Mouse (Mus musculus) adrenal gland, postnatal 10 days (tissue): Measurements from ENCODE around the gene Slc25a34. TPM values are rescaled to one million over a fixed set of nuclear protein-coding genes. Genes with fewer than 3 reads are reported as not detected.

Experiments
- DNase-seq: peaks from one replicate; pipeline ENCODE4 v3.0.0; 2021; ENCODE audit warnings: mixed read lengths
- total RNA-seq, 2 experiments: library from RNA; stranded (reverse); gene quantifications; 2 replicates each; pipeline ENCODE4 v1.2.3; 2021

Gene Slc25a34
- total RNA-seq, 2 experiments from 2014 or later: 36.1 to 39.2 TPM

DNA sequence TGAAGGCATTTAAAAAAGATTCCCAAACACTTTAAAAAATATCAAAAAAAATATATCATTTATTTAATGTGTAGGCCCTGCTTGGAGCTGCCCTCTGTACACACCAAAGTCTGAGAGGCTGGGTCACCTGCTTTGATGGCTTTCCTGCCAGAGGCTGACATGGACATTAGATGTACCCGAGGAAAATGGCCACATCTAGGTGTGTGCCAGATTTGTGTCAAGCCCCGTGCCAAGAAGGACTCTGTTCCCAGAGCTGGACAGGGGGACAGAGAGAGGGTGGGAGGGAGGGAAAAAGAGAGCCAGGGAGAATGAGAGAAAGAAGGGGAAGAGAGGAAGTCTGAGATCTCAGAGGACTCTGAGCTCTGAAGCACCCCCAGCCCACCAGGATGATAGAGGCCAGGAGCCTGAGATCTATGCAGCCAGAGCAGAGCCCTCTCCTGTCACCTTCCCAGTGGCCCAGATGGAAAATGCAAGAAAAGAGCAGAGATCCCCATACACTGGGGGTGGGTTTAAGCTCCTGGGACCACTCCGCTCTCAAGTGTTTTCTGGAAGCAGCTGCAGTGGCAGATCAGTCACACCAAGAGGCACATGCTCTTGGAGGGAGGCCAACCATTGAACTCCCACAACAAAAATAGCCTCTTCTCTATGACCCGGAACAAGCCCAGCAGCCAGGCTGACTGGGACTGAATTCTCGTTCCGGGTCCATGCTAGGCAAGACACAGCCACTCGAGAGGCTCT lies 19.7 kb upstream of the Slc25a34 start:
- DNase-seq: peak; percentile 73

DNA sequence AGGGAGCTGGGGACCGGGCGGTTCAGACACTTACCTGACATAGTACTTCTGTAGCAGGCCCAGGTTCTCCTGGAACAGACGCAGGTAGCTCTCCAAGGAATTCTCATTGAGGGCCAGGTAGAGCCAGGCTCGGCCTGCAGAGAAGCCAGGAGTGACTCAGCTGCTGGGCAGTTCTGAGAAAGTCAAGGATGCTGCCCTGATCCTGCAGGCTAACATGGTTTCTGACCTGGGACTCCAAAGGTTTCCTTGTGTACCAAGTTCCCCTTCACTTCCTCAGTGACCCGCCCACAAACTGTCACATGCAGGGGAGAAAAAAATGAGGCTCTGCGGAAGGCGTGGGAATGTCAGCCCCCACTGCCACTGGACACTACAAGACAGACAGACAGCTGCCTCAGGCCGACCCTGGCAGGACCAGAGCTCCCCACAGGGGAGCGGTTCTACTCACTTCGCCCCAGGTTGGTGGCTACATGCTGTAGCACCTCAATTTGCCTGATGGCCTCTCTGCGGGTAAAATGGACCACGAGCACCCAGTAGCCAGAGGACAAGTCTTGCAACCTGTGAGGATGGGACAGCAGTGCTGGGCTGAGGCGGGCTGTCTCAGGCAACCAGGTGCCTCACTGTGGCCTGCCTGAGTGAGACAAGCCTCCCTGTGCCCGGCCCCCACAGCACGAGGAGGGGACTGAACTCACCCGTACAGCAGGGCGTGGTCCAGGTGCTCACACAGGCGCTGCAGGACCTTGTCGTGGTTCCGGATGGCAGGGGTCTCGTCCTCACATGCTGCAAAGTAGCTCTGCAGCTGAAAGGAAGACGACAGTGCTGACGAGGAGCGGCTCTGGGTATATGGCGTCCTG lies 18.6 kb upstream of the Slc25a34 start:
- no peak for DNase-seq

DNA sequence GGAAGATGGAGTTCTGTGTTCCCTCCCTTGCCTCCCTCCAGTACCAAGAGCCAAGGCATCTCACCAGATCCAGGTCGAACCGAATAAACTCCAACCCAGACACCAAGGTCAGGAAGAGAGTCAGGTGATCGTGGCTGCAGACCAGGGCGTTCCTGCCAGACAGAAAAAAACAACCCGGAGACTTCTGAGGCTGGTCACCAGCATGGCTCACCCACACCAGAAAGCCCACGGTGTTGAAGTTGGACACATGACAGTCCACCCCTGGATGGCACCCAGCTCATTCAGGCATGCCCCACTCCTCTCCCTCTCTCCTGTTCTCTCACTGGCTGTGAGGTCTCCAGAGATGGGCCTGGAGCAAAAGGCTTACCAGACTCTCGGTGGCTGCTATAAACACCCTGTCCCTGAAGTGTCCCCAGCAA lies 17.7 kb upstream of the Slc25a34 start:
- DNase-seq: no peak

DNA sequence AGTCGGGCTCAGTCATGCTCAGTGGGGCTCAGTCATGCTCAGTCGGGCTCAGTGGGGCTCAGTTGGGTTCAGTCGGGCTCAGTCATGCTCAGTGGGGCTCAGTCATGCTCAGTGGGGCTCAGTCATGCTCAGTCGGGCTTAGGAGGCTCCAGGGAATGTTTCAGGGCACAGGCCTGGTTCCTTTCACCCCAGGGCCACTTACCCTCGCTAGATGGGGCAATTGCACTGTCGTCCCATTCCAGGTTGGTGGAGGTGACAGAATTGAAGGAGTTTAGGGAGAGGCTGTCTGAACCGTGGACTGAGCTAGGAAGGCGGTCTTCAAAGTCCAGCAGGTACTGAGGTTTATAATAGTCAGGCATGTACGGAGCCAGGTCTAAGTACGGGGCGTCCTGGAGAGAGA lies 15.9 kb upstream of the Slc25a34 start:
- no peak for DNase-seq

DNA sequence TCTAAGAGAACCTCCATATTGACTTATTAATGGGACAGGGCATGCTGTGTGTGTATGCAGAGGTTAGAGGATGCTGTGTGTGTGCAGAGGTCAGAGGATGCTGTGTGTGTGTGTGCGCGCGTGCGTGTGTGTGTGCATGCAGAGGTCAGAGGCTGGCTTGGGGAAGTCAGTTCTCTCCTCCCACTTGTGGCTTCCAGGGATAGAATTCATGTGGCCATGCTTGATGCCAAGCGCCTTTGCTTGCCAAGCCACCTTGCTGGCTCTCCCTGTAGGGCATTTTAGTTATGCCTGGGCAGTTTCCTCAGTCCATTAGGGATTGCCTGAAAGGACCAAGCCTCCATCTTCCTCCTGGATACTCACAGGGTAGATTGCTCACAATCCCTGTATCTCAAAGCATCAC lies 13.1 kb upstream of the Slc25a34 start:
- DNase-seq: peak; percentile 51

DNA sequence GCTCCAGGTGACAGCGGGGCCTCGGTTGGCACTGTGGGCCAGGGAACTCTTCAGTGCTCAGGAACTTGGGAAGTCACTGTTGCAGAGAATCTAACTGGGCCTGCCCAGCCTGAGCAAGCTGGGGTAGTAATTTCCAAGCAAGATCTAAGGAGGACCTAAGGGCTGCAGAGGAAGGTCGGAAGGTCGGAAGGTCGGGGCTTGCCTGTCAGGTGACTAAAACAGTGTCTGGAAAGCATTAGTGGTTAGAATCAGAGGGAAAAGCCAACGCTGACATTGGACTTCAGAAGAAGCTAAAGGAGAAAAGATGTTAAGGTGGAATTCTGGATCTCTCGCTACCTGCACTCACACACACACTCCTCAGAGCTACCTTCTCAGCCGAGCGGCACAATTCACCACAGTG lies 12.4 kb upstream of the Slc25a34 start:
- no peak for DNase-seq

DNA sequence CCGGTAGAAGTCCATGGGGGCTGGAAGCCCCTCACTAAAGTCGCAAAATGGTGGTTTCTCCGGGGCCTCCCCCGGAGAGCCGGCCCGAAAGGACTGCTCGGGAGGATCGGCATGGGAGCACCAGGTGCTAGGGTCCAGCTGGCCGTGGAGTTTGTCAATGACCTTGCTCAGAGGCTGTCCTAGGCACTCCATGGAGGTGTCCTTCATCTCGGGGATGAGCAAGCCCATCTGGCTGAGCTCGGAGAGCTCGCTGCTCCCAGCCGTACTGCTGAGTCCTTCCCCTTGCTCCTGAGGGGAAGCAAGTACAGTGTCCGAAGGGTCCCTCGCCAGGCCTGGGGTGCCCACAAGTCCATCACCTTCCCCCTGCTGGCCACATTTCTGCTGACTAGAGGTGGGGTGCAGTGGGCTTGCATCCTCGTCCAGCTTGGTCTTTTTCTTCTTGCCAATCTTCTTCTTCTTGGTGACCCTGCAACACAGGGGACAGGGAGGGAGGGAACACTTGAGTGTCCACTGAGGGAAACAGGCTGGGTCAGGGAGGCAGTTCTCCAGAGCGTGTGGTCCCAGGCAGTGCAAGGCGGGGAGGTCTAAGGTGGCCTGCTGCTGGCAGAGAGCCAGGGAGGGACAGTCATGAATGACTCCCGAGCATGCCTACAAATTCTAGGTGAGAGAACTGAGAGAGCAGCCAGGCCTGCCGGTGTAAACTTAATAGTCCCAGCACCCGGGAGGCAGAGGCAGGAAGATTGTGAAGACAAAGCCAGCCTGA lies 8.7 kb upstream of the Slc25a34 start:
- peak; percentile 52 for DNase-seq

DNA sequence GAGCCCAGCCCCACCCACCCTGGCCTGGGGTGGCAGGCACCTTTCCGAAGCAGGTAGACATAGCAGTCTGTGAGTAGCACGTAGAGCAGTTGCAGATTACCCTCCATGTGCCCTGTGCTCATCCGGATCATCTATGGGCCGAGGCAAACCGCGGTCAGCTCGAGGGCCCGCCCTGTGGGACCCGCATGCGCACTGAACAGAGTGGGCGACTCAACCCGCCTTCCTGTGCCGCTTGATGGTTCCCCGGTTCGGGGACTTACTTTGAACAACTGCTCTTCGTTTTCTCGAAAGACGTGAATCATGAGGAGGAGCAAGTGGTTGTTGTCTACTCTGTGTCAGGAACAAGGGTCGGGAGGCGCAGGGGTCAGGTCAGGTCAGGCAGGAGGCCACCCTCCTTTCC lies 7.6 kb upstream of the Slc25a34 start:
- no peak for DNase-seq

DNA sequence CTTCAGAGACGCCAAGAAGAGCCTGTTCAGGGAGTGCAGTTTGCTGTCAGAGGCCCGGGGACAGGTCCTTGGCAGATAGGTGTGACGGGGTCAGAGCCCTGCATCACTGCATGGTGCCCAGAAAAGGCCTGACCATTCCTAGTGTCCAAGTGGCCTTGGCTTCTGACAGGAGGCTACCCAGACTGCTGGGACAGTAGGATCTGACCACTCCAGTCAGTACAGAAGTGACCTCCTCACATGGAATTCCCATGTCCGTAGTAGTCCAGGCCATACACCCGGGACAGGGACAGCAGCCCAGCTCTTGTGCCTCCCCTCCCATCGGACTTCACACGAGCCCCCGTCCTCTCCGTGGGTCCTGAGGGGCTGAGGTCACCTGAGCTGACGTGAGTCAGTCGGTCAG lies 6.4 kb upstream of the Slc25a34 start:
- DNase-seq: no peak

DNA sequence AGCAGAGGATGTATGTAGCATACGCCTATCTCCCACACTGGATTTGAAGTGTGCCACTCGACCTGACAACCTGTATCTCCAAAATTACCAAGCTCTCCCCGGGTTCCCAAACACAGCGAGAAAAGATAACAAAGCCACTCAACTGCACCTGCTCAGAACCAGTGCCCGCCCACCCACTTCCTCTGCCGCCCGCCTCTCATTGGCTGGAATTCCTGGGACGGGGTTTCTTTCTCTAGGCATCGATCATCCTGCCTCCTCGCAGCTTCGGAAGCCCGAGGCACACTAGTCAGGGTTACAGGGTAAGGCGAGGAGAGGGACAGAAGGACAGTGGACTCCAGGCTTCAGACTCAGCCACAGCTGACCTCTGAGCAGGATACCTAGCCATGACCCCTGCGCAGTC lies 5.0 kb upstream of the Slc25a34 start:
- no peak for DNase-seq

DNA sequence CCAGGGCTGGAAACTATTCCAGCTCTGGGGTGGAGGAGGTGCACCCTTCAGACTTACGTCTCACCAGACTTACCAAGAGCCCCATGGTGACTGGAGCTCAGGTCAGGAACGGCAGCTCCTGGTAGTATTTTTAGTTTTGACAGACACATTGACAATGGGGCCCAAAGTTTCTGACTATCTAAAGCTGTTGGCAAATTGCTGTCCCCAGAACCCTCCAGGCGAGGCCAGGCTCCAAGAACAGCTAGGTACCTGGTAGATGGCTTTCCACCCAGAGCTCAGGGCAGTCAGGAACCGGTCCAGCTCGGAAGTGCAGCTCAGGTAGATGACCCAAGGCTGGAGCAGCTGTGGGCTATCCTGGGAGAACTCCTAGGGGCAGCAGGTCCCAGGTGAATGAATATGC lies 3.9 kb upstream of the Slc25a34 start:
- DNase-seq: no peak

DNA sequence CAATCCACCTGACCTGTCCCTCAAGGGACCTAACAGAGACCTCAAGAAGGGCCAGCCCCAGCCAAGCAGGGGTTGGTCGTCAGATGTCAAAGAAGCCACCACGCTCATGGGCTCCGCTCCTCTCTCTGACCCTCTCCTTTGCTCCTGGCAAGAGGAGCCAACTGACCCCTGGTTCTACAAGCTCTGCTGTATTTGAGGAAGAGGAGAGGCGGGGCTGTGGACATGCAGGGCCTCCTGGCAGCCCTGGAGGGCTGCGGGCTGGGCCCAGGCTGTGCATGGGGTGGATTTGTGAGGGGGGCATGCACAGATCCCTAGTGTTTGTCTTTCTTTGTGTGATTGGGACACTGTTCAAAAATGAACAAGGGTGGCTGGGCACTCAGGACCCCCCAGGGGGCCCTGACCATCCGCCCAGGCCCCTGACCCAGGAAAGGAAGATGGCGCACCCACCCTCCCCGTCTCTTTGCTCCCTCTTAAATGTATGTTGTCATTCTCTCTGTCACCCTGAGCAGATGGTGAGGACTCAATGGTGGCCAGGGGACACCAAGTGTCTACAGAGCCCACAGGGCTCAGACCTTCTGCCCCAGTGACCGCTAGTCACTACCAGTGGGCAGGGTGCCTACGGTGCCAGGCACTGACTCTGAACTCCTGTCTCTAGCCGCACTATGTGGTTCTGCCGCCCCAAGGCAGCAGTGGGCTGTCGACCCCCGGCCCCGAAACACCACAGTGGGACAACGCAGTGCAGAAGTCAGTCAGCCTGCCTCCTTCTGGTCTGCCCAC lies 2.3 kb upstream of the Slc25a34 start:
- DNase-seq: no peak

DNA sequence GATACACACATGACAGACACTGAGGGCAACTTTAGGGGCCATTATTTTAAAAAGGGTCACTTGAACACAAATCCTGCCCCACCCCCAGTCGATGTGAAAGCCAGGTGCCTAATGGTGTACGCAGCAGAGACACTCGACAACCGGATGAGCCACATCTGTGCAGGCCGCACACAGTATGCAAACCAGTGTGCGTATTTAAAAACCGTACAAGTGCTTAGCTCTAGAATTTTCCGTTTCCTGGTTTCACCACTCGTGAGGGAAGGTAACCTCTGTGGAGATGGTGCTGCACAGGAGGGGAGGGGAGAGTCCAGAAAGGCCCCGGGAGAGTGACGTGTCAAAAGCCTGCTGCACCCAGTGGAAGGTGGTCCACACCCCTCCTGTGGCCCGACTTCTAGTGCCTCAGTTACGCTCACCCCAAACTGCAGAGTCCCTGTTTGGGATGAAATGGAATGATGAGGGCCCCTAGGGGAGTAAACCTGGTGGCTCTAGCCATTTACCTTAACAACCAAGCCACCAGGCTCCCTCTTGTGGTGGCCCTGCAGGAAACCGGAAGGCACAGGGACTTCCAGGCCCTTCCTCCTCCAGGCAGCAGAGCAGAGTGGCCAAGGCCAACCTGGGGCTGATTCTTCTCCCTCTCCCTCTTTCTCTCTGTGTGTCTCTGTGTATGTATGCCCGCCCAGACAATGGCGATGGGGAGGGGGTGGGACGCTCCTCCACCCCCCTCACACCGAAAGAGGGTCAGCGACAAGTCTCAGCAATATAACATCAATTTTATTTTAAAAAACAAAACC lies 1.6 kb upstream of the Slc25a34 start:
- peak; percentile 67 for DNase-seq

DNA sequence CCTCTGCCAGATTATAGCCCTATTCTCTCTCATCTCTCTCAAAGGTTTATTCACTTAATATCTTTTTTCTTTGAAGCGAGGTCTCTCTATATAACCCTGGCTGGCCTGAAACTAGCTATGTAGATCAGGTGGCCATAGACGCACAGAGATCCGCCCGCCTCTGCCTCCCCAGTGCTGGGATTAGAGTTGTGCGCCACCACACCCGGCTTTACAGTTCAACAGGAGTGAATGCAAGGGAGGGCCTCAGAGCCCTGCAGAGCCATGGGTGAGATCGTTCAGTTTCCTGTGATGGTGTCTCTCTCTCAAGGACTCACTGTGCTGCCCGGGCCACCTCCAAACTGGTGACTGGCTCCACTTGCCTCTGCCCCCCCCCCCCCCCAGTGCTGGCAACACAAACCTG lies 513 bp upstream of the Slc25a34 start:
- DNase-seq: no peak

DNA sequence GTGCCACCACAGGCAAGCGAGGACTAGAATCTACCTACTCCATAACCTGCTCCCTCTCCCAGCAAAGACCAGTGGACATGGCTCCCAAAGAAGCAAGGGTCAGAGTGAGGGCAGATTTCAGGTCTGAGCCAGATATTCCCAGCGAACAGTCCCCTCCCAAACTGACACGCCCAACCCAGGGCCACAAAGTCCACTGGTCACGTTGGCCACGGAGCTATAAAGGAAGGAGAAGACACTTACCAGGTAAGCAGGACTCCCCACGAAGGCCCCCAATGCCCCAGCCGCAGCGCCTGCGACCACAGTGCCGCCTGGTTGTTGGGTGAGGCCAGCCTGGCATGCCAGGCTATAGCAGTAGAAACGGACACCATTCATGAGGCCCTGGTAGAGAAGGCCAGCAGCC lies 584 bp downstream of the Slc25a34 start:
- no peak for DNase-seq

DNA sequence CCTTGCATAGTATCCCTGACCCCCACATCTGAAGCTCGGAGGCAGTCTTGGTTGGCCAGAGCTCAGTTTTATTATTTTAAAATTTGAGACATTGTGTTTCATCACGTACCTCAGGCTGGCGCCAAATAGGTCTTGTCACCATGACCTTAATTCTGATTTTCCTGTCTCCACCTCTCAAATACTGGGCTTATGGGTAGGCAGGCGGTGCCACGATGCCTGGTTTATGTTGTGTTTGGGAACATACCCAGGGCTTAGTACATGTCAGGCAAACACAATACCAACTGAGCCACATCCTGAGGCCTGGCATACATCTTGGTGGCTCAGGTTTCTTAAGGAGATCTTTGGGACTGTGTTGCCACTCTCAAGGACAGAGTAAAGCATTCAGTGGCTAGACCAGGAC lies 1.0 kb downstream of the Slc25a34 start:
- DNase-seq: peak; percentile 40

DNA sequence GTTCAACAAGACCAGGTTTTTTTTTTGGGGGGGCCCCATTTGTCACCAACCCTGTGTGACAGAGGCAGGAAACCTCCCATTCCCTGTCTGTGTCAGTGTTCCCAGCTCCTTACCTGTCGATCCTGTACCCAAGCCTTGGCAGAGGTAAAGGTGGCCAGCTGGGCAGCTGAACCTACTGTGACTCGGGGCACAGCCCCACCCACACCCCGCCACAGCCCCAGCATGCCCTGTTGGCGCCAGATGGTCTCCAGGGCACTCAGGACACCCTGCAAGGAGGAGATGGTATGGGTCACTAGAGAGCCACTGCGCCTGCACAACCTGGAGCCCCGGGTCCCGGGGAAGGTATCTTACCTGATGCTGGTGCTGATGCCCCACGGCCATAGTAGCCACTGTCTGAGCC lies 1.5 kb downstream of the Slc25a34 start:
- no peak for DNase-seq

DNA sequence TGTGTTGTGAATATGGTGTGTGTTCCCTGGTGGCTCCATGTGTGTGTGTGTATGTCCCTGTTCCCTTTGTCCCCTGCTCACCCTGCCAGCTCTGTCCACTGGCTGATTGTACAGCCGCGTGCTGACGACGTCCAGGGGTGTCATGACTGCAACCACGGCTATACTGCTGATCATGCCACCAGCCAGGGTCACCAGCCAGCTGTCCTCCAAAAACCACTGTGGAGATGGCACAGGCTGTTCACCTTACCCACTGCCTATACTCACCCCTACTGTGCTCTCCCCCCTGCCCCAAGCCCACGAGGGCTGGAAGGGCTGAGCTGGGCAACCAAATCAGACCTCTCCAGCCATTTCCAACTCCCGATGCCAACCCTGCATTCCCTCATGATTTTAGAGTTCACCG lies 2.3 kb downstream of the Slc25a34 start:
- peak; percentile 48 for DNase-seq

DNA sequence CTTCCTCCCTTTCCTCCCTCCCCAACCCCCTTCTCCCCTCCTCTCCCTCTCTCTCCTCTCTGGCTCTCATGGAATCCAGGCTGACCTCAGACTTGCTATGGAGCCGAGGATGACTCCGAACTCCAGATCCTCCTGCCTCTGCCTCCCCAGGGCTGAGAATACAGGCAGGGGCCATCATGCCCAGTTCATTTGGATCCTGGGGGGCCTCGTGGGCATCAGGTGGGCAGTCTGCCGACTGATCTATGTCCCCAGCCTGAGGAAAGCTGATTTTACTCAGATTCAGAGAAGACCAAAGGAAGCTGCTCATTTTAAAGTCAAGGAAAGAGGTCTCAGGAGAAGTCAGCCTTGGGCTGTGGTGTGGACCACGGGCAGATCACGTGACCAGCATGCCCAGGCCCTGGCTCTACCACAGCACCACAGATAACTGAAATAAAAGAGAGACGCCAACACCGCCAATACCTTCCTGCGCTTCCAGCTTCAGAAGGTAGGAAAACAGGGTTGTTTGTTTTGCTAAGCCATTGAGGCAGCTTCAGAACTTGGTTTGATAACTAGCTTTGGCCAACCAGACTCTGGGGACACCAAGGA lies 4.2 kb downstream of the Slc25a34 start:
- DNase-seq: no peak

DNA sequence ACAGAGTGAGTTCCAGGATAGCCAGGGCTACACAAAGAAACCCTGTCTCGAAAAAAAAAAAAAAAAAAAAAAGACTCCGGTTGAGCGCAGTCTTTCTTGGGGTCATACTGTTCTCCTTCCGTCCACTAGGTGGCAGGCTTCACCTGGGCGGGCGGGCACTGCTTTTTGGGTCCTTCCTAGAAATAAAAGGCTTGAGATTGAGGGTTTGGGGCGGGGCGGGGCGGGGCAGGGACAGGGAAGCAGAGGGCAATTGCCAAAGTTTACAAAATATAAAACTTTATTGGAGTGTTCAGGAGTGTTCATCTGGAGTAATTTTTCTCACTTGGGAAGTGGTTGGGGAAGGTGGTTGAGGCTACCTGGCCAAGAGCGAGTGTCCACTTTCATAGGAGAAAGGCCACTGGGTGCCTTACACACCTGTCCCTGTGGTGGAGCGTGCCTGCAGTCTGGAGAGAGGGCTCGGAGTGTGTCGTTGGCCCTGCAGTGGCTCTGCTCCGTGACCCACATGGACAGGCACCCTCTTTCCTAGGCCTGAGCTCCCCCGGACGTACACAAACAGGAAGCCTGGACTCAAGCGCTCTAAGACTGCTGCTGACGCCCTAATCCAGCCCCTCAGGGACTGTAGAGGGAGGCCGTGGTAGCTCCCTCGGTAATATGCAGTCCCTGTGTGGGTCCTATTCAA lies 4.9 kb downstream of the Slc25a34 start, which contains the start of gene Tmem82:
TSS of gene Tmem82 (minus strand) at position 69 of the 679 bp plus-strand sequence.
- DNase-seq: peak; percentile 78
